Mouse (Mus musculus) stomach, adult 2 months (tissue): ENCODE results near the gene Nmt2. TPM values are rescaled to one million over a fixed set of nuclear protein-coding genes. Genes with fewer than 3 reads are reported as not detected.

Source experiments
- polyA plus RNA-seq: library from polyadenylated mRNA; depleted of rRNA; stranded (reverse); fragments of >200 nt; gene quantifications from 2 replicates; pipeline ENCODE4 v1.2.3, GENCODE M21; 2012; rRNA removed

Nmt2 gene
- polyA plus RNA-seq, result 1.8 and 3.0 TPM in 2 replicates

GRCm38 (mm10) chr2:3283602-3284472 lies at the start of gene Nmt2:
Nmt2 (plus strand) TSS chr2:3284212.

DNA sequence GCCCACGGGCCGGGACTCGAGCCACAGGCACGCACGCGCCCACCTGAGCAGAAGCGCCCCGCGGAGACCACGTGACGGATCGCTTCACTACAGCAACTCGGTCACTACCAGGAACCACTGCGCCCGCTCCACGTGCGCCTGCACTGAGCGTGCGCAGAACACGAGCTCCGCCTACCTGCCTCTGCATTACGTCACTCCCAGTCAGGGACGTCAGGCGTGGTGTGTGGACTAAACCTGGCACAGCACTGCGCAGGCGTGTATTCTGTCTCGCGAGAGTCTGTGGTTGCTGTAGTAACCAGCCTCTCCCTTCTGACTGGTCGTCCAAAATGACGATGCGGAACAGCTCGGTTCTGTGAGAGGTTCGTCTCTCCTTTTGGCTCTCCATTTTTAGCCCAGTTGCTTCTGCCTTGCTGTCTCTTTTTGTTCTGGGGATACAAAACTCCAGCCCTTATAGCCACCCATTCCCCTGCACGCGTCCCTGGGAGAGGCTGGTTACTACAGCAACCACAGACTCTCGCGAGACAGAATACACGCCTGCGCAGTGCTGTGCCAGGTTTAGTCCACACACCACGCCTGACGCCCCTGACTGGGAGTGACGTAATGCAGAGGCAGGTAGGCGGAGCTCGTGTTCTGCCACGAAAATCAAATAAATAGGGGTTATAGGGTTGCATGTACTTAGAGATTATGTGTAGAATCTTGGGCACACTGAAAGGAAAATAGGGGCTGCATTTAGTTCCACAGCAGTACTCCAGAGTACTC lies 48.7 kb downstream of the Nmt2 start, which contains the start of gene Rpp38:
Rpp38 (minus strand) TSS at position 160 of the 759 bp plus-strand sequence.

DNA sequence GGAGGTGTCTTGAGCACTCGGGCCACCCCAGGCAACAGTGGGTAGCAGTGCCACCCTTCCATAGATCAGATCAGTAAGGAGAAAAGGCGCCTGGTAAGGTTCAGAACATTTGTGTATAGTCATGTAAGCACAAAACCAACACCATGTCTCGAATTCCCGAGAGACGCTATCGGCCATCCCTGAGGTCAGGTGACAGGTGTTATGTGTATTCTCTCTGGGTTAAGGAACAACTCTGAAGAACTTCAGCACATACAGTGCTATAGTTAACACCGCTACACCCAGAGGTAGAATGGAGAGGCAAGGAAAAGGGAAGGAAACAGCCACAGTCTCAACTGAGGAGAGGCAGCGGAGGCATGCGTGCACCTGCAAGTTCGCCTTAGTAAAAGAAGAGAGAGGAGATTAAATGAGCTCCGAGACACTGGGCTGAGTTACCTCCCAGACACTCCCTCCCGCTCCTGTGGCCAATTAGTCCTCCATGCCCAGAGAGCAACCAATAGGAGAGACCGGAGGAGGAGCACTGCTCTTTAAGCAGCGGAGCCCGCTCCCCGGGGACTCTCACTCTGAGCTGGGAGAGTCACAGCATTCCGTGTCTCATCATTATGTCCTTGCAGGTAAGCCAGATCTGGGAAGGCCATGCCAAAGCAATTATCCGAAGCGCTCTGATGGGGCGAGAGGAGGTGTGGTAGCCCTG lies 51.7 kb downstream of the Nmt2 start, which contains the start of gene Acbd7:
Acbd7 (plus strand) TSS at position 558 of the 691 bp plus-strand sequence.

Other genes with a start within 250 kb of the Nmt2 start
- gene Fam171a1, start 170.0 kb upstream of the Nmt2 start, polyA plus RNA-seq, result 3.0 and 4.0 TPM in 2 replicates
- gene Rpp38, start 48.4 kb downstream of the Nmt2 start, polyA plus RNA-seq, result 1.0 and 1.1 TPM in 2 replicates
- not detected in 2 replicates for gene Acbd7, start 52.0 kb downstream of the Nmt2 start, polyA plus RNA-seq
- not detected in 2 replicates for gene Olah, start 113.0 kb downstream of the Nmt2 start, polyA plus RNA-seq
- 0.15 TPM in 1 of 2 replicates, not detected in the other for gene Meig1, start 138.4 kb downstream of the Nmt2 start, polyA plus RNA-seq
- gene Dclre1c, start 139.9 kb downstream of the Nmt2 start, polyA plus RNA-seq, result 0.65 and 0.77 TPM in 2 replicates
- gene Suv39h2, start 190.8 kb downstream of the Nmt2 start, polyA plus RNA-seq, result 0.18 and 1.00 TPM in 2 replicates
- gene Gm45902, start 228.6 kb downstream of the Nmt2 start, polyA plus RNA-seq, result 0.49 and 0.57 TPM in 2 replicates
- 3.5 and 4.7 TPM in 2 replicates for gene Hspa14, start 228.6 kb downstream of the Nmt2 start, polyA plus RNA-seq
- 0.12 and 0.18 TPM in 2 replicates for gene Cdnf, start 228.8 kb downstream of the Nmt2 start, polyA plus RNA-seq